Mouse (Mus musculus): ENCODE data around the gene Pde4d. TPM values are rescaled to one million over a fixed set of nuclear protein-coding genes. Genes with fewer than 3 reads are reported as not detected.
A peak's percentile ranks its signal among the peaks of the same experiment; 100 is the strongest.

The Pde4d gene
- polyA plus RNA-seq, 1 experiment from 2014 or later, result 12.4 TPM

- 90% methylated on average over 7 of the region's 7 CpGs for WGBS
- Histone ChIP-seq H3K9me3 (no peaks in the 10 kb centered on the region), H3K27ac (no peak overlapping the region), H3K36me3 (no peaks in the 10 kb centered on the region), H3K4me3 (no peak overlapping the region), H3K4me2 (replicated peaks) (no peak overlapping the region), H3K9ac (no peak overlapping the region), H3K4me1 (no peaks in the 10 kb centered on the region), H3K27me3 (replicated peaks) (no peaks in the 10 kb centered on the region)
- no peak for ATAC-seq (ENCODE audit: low FRiP score, low read depth)
Observed at GRCm38 (mm10) chr13:109502796-109503195, 1053.0 kb downstream of the Pde4d start.

GRCm38 (mm10) chr13:109506754-109507153 is 1057.0 kb downstream of the Pde4d start:
- no peak overlapping the region for H3K4me3 ChIP-seq
- no peaks in the 10 kb centered on the region for H3K4me1 ChIP-seq
- no peaks in the 10 kb centered on the region for H3K27me3 ChIP-seq (replicated peaks)
- H3K9me3 ChIP-seq, result no peaks in the 10 kb centered on the region
- WGBS, result 88% methylated on average over 7 of the region's 7 CpGs
- H3K36me3 ChIP-seq, result no peaks in the 10 kb centered on the region
- H3K27ac ChIP-seq, result no peak overlapping the region
- no peak overlapping the region for H3K4me2 ChIP-seq (replicated peaks)
- ATAC-seq (ENCODE audit: low FRiP score, low read depth), result no peak
- no peak overlapping the region for H3K9ac ChIP-seq

GRCm38 (mm10) chr13:109508472-109508871 is 1058.7 kb downstream of the Pde4d start:
- 89% methylated on average over 4 of the region's 4 CpGs for WGBS
- H3K27ac ChIP-seq, result no peak overlapping the region
- H3K4me1 ChIP-seq, result no peaks in the 10 kb centered on the region
- no peak overlapping the region for H3K4me2 ChIP-seq (replicated peaks)
- H3K4me3 ChIP-seq, result no peak overlapping the region
- no peak overlapping the region for H3K9ac ChIP-seq
- H3K9me3 ChIP-seq, result no peaks in the 10 kb centered on the region
- ATAC-seq (ENCODE audit: low FRiP score, low read depth), result no peak
- H3K27me3 ChIP-seq (replicated peaks), result no peaks in the 10 kb centered on the region
- no peaks in the 10 kb centered on the region for H3K36me3 ChIP-seq

- Histone ChIP-seq H3K4me2 (replicated peaks) (no peak overlapping the region), H3K4me3 (no peak overlapping the region), H3K36me3 (no peaks in the 10 kb centered on the region), H3K9ac (no peak overlapping the region), H3K27me3 (replicated peaks) (no peaks in the 10 kb centered on the region), H3K9me3 (no peaks in the 10 kb centered on the region), H3K4me1 (no peaks in the 10 kb centered on the region), H3K27ac (no peak overlapping the region)
- ATAC-seq (ENCODE audit: low FRiP score, low read depth), result no peak
- 84% methylated on average over 1 of the region's 1 CpGs for WGBS
Observed at GRCm38 (mm10) chr13:109518194-109518593, 1068.4 kb downstream of the Pde4d start.

- no peaks in the 10 kb centered on the region for H3K36me3 ChIP-seq
- H3K4me1 ChIP-seq, result no peaks in the 10 kb centered on the region
- no peak overlapping the region for H3K4me3 ChIP-seq
- no peak overlapping the region for H3K27ac ChIP-seq
- H3K9ac ChIP-seq, result no peak overlapping the region
- no peak for ATAC-seq (ENCODE audit: low FRiP score, low read depth)
- no peaks in the 10 kb centered on the region for H3K27me3 ChIP-seq (replicated peaks)
- no peak overlapping the region for H3K4me2 ChIP-seq (replicated peaks)
- WGBS, result 39% methylated on average over 3 of the region's 3 CpGs
- no peaks in the 10 kb centered on the region for H3K9me3 ChIP-seq
Observed at GRCm38 (mm10) chr13:109519485-109519884, 1069.7 kb downstream of the Pde4d start.

GRCm38 (mm10) chr13:109519966-109520646 is 1070.4 kb downstream of the Pde4d start:
- no peaks in the 10 kb centered on the region for H3K36me3 ChIP-seq
- H3K4me2 ChIP-seq (replicated peaks), result no peak overlapping the region

GRCm38 (mm10) chr13:109533838-109534523 is 1084.2 kb downstream of the Pde4d start:
- WGBS, result 78% methylated on average over 3 of the region's 3 CpGs
- no peaks in the 10 kb centered on the region for H3K9me3 ChIP-seq
- H3K4me1 ChIP-seq, result no peaks in the 10 kb centered on the region; the same call in 1 of the 2 replicates
- H3K9ac ChIP-seq, result no peak overlapping the region
- no peak overlapping the region for H3K4me3 ChIP-seq
- no peak overlapping the region for H3K27ac ChIP-seq
- ATAC-seq (ENCODE audit: low FRiP score, low read depth), result 0 out of 2 replicates have a peak, but pooled peaks have one; percentile 58
- H3K4me2 ChIP-seq (replicated peaks), result no peak overlapping the region
- H3K36me3 ChIP-seq, result no peaks in the 10 kb centered on the region
- no peaks in the 10 kb centered on the region for H3K27me3 ChIP-seq (replicated peaks)

More at GRCm38 (mm10) chr13:109519966-109520646, 1070.4 kb downstream of the Pde4d start:
- H3K9ac ChIP-seq, result no peak overlapping the region
- no peak for ATAC-seq (ENCODE audit: low FRiP score, low read depth)
- H3K4me1 ChIP-seq, result no peaks in the 10 kb centered on the region
- WGBS, result 92% methylated on average over 2 of the region's 2 CpGs
- H3K27ac ChIP-seq, result no peak overlapping the region
- no peaks in the 10 kb centered on the region for H3K9me3 ChIP-seq
- H3K4me3 ChIP-seq, result no peak overlapping the region
- no peaks in the 10 kb centered on the region for H3K27me3 ChIP-seq (replicated peaks)

GRCm38 (mm10) chr13:109534709-109535284 is 1085.0 kb downstream of the Pde4d start:
- Histone ChIP-seq H3K9ac (no peak overlapping the region), H3K4me3 (no peak overlapping the region), H3K4me1 (no peaks in the 10 kb centered on the region; the same call in 1 of the 2 replicates), H3K27me3 (replicated peaks) (no peaks in the 10 kb centered on the region), H3K4me2 (replicated peaks) (no peak overlapping the region), H3K27ac (no peak overlapping the region), H3K36me3 (no peaks in the 10 kb centered on the region), H3K9me3 (no peaks in the 10 kb centered on the region)
- no peak for ATAC-seq (ENCODE audit: low FRiP score, low read depth)
- WGBS, result 67% methylated on average over 5 of the region's 5 CpGs

GRCm38 (mm10) chr13:109536636-109537035 is 1086.9 kb downstream of the Pde4d start:
- H3K9ac ChIP-seq, result no peak overlapping the region
- no peak overlapping the region for H3K4me3 ChIP-seq
- ATAC-seq (ENCODE audit: low FRiP score, low read depth), result no peak

GRCm38 (mm10) chr13:109539371-109539770 is 1089.6 kb downstream of the Pde4d start:
- Histone ChIP-seq H3K4me3 (no peak overlapping the region), H3K4me1 (no peaks in the 10 kb centered on the region), H3K27me3 (replicated peaks) (no peaks in the 10 kb centered on the region), H3K27ac (no peak overlapping the region), H3K9ac (no peak overlapping the region), H3K36me3 (no peaks in the 10 kb centered on the region), H3K4me2 (replicated peaks) (no peak overlapping the region), H3K9me3 (no peaks in the 10 kb centered on the region)
- ATAC-seq (ENCODE audit: low FRiP score, low read depth), result no peak
- WGBS, result 54% methylated on average over 3 of the region's 3 CpGs

More at GRCm38 (mm10) chr13:109536636-109537035, 1086.9 kb downstream of the Pde4d start:
- 72% methylated on average over 4 of the region's 4 CpGs for WGBS
- no peaks in the 10 kb centered on the region for H3K27me3 ChIP-seq (replicated peaks)
- H3K36me3 ChIP-seq, result no peaks in the 10 kb centered on the region
- H3K4me1 ChIP-seq, result no peaks in the 10 kb centered on the region; the same call in 1 of the 2 replicates
- no peaks in the 10 kb centered on the region for H3K9me3 ChIP-seq
- no peak overlapping the region for H3K27ac ChIP-seq
- H3K4me2 ChIP-seq (replicated peaks), result no peak overlapping the region

- no peaks in the 10 kb centered on the region for H3K4me1 ChIP-seq
- H3K27me3 ChIP-seq (replicated peaks), result no peaks in the 10 kb centered on the region
- no peak overlapping the region for H3K4me3 ChIP-seq
- H3K36me3 ChIP-seq, result no peaks in the 10 kb centered on the region
- H3K9me3 ChIP-seq, result no peaks in the 10 kb centered on the region
- no peak overlapping the region for H3K27ac ChIP-seq
- no peak overlapping the region for H3K9ac ChIP-seq
- H3K4me2 ChIP-seq (replicated peaks), result no peak overlapping the region
- ATAC-seq (ENCODE audit: low FRiP score, low read depth), result no peak
- WGBS, result 76% methylated on average over 4 of the region's 4 CpGs
Observed at GRCm38 (mm10) chr13:109544646-109545045, 1094.9 kb downstream of the Pde4d start.

- no peaks in the 10 kb centered on the region for H3K36me3 ChIP-seq
- H3K27me3 ChIP-seq (replicated peaks), result no peaks in the 10 kb centered on the region
- no peaks in the 10 kb centered on the region for H3K4me1 ChIP-seq
- 84% methylated on average over 18 of the region's 18 CpGs for WGBS
- no peak for ATAC-seq (ENCODE audit: low FRiP score, low read depth)
- H3K27ac ChIP-seq, result no peak overlapping the region
- H3K9ac ChIP-seq, result no peak overlapping the region
- no peaks in the 10 kb centered on the region for H3K9me3 ChIP-seq
- no peak overlapping the region for H3K4me2 ChIP-seq (replicated peaks)
- H3K4me3 ChIP-seq, result no peak overlapping the region
Observed at GRCm38 (mm10) chr13:109546337-109546736, 1096.6 kb downstream of the Pde4d start.
